In the genomic region with DNA sequence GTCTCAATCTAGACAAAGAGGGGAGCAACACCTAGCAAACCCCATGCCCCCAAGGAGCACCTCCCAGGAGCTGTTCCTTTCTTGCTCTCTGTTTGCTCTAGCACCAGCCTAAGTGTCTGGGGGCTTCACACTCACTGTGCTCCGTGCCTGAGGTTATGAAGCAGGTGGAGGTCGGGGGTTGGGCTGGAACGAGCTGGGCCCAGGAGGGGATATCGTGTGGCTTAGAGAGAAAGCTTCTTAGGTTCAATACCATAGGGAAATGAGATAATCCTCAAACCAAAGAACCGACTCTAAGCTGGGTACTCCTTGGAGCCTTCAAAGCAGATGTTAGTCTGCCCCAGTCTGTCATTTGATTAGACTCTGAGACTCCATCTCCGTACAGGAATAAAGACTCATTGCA, we compare ENCODE assay signal across 13 mouse cellular contexts.
"Had no signal": no experiment of that assay in that cellular context is flagged by ENCODE, and none has a peak within 500 bp of the region (broad histone marks: within the 10 kb centered on the region; RNA-seq: fewer than 3 reads in every experiment).

No protein-coding gene starts in this region.

- H3K27ac ChIP-seq: layer of hippocampus, adult 2 months; limb, embryonic 13.5 days; liver, embryonic 14.5 days; neural tube, embryonic 13.5 days had no signal

- H3K27me3 ChIP-seq: limb, embryonic 13.5 days; neural tube, embryonic 13.5 days had no signal

- DNase-seq: kidney, adult 8-10 months; kidney, postnatal 36 days; left cerebral cortex, postnatal 4 days; lung, adult 18-20 months; right cerebral cortex, postnatal 4 days; spleen, adult 18-20 months; thymus, adult 18-20 months; thymus, postnatal 25 days had no signal

- H3K9ac ChIP-seq: limb, embryonic 13.5 days; liver, embryonic 14.5 days; neural tube, embryonic 13.5 days had no signal

- ATAC-seq: intestine, postnatal 0 days had no signal

- H3K4me1 ChIP-seq: limb, embryonic 13.5 days; neural tube, embryonic 13.5 days had no signal

- H3K4me2 ChIP-seq: limb, embryonic 13.5 days; neural tube, embryonic 13.5 days had no signal

- H3K4me3 ChIP-seq: layer of hippocampus, adult 2 months; limb, embryonic 13.5 days; neural tube, embryonic 13.5 days had no signal

- H3K36me3 ChIP-seq: limb, embryonic 13.5 days; neural tube, embryonic 13.5 days had no signal

- H3K9me3 ChIP-seq: limb, embryonic 13.5 days; neural tube, embryonic 13.5 days had no signal
